Mouse (Mus musculus): ENCODE data around the gene Ano1.

Gene Ano1

DNA sequence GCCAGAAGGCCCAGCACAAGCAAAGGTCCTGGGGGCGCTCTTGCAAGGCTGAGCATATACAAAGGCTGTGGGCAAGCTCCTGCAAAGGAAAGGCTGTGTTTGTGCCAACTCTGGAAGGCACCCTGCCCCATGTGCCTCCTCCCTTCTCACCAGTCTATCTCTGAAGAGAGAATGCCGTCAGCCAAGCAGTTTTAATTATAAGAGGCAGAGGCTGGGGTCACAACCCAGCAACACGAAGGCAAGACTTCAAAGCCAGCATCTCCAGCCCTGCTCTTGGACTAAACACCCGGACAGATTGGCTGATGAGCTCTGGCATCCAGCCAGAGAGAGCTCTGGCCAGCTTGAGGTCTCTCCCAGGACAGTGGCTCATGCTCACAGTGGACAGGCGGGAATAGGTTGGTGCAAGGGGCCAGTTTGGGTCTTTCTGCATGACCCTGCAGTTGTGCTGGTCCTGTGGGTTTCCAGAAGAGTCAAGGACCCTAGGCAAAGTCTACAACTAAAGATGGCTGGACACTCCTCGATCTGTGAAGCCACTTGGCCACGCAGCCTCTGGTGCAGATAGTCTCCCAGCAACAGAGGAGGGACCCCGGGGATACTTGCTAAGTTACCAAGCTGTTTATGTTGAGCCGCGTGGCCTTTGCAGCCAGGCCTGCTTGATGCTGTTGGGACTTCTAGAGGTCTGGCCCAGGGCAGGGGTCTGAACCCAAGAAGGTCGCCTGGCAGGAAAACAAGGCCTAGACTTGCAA, 12.9 kb upstream of the Ano1 start:
- peak; percentile 81 for DNase-seq

DNA sequence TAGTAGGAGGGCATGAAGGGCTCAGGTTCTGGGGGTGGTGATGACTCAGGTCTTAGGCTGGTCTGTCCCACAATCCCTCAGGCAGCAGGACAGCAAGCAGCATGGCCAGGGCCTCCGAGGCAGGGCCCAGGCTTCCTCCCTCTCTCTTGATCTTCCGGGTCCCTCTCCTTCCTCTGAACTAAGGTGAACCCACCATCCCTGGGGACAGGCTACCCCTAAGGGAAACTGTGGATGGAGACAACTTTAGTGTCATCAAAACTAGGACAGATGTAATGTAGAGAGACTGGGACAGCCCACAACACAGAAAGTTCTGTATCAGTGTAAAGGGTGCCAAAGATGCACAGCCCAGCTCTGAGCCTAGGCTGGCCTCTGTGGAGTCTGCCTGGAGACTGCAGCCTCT, 12.2 kb upstream of the Ano1 start:
- DNase-seq = no peak

- no peak for DNase-seq
These were observed 10.9 kb upstream of the Ano1 start for GRCm38 (mm10) chr7:144762496-144763235.

DNA sequence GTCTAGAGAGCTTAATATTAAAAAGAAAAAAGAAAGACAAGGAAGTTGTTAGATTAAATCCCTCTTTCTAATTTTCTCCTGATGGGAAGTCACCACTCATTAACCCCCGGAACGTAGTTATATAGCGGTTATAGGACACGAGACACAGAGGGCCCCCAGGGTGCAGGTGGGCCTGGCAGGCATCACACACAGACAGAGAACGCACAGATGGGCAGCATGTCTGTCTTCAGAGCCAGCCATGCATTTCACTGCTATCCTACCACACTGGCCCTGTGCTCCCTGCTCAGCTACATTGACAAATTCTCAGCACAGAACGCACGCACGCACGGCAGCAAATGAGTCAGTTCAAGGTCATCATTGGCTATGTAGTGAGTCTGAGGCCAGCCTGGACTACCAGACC, 8.5 kb upstream of the Ano1 start:
- DNase-seq = no peak

GRCm38 (mm10) chr7:144759455-144759854, 7.7 kb upstream of the Ano1 start:
- DNase-seq = no peak

- no peak for DNase-seq
These were observed 4.0 kb upstream of the Ano1 start for GRCm38 (mm10) chr7:144755511-144756378.

- DNase-seq = no peak
These were observed 2.9 kb upstream of the Ano1 start for GRCm38 (mm10) chr7:144754722-144755121.

DNA sequence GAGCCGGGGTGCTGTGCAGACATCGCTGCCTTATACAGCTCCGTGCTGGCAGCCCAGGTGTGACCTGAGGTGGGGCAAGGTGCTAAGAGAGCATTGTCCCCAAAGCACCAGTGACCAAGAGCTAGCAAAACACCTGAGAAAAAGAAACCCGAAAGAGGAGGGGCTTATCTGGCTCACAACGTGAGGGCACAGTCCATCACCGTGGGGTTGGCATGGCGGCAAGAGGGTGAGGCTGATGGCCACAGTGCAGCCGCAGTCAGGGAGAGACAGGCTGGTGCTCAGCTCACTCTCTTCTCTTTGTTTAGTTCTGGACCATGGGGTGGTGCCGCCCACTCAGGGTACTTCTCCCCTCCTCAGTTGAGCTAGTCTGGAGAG, 1.9 kb upstream of the Ano1 start:
- DNase-seq = no peak

GRCm38 (mm10) chr7:144752919-144753656, 1.3 kb upstream of the Ano1 start:
- no peak for DNase-seq

GRCm38 (mm10) chr7:144747756-144748155, 4.0 kb downstream of the Ano1 start:
- no peak for DNase-seq

GRCm38 (mm10) chr7:144746466-144746865, 5.3 kb downstream of the Ano1 start:
- no peak for DNase-seq

DNA sequence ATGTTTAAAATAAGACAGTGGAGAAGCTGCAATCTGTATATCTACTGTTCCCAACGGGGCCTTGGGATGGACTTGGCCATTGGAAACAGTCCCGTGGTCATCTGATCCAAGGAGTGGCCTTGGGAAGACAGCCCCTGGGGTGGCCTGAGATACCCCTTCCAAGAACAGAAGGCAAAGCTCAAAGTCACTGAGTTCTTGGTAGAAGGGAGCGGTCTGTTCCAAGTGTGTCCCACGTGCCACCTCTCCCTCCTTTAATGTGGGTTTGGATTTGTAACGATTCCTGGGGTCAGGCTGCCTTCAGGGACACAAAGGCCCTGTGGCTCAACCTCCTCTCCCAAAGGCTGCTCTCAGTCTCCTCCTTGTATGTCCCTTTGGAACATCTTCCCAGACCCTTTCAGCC, 7.9 kb downstream of the Ano1 start:
- DNase-seq = no peak

DNA sequence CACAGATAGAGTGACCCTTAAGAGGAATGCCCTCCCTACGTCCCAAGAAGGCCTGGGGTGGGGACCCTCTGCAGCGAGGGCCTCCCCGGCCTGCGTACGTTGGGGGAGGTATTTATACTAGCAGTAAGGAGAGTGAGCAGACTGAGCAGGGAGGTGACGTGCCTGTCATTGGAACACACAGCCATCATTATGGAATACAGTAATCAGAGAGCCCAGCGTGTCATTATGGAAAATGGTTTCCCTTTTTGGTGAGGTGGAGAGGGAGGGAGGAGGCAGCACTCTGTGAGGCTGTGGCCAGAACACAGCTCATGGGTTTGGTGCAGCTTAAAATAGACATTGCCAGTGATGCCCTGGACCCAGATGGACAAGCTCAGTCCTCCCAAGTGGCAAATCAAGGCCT, 11.1 kb downstream of the Ano1 start:
- DNase-seq = no peak

GRCm38 (mm10) chr7:144739810-144740209, 12.0 kb downstream of the Ano1 start:
- no peak for DNase-seq

DNA sequence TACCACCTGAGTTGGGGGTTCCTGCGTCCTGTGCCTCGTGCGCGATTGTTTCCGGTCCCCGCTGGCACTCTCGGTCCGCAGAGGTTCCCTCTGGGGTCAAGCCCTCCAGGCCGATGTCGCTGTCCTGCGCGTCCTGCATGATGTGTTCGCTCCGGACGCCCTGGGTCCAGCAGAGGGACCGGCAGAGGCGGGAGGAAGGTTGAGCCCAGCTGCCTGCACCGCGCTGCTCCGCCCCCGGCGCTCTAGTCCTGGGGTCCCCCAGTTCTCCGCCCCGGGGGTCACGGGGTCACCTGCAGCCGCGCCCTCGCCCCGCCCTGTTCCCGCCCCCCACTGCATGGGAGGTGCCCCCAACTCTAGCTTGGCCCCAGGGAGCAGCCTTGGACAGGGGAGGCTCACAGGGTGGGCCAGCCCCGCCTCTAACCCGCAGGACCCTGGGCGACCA, 13.4 kb downstream of the Ano1 start:
- no peak for DNase-seq

DNA sequence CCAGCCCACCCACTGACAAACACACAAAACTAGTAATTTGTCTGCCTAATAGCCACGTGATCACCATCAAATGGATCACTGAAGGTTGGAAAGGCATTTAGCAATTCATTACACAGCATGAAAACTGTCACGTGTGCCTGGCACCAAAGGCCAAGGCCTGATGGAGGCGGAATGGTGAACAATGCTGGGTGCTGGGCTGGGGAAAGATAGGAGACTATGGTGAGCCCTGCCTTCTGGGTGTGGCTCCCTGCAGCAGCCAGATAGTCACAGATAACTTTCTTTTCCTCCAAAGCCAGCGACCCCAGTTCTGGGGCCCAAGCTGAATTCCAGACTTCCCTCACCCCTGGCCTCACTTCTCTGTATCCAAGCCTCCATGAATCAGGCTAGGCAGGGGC, 19.9 kb downstream of the Ano1 start:
- DNase-seq = no peak

- DNase-seq = no peak
These were observed 20.4 kb downstream of the Ano1 start for GRCm38 (mm10) chr7:144731182-144731896.

- no peak for DNase-seq
These were observed 27.5 kb downstream of the Ano1 start for GRCm38 (mm10) chr7:144724283-144724682.

DNA sequence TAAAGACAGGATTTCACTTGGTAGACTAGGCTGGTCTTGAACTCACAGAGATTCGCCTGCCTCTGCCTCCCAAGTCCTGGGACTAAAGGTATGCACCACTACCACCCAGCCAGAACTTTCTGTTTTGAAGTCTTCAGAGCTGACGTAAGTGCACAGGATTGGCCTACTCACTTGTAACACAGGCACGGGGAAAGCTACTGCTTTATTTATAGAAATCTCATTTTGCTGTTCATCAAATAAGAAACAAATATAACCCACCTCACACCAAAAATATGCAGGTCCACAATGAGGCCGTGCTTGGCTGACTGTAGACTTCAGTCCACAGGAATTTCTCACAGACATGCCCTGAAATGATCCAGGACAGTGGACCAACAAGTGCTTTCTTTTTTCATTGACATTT, 31.8 kb downstream of the Ano1 start:
- no peak for DNase-seq

DNA sequence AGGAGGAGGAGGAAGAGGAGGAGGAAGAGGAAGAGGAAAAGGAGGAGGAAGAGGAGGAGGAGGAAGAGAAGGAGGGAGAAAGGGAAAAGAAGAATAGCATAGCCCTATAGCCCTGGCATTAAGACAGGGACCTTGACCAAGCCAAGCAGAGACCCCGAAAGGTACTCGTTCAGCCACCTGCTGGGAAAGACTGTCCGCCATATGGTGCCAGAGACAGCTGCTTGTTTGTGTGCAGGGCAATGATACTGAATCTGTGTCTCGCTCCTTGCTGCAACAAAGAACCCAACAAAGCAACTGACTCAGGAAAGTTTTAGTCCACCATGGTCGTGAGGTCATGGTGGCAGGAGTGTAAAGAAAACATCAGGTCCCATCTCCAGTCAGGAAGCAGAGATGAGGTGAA, 34.0 kb downstream of the Ano1 start:
- DNase-seq = no peak

- no peak for DNase-seq
These were observed 53.9 kb downstream of the Ano1 start for GRCm38 (mm10) chr7:144697870-144698269.

All from cerebellum, adult 9-11 months (tissue).